Mouse (Mus musculus): Measurements from ENCODE around the gene Ddhd1. TPM values are rescaled to one million over a fixed set of nuclear protein-coding genes. Genes with fewer than 3 reads are reported as not detected.

Ddhd1 gene
- total and polyA plus RNA-seq, 3 experiments = 6.5 to 9.7 (median 8.8) TPM

- 13% methylated on average over 20 of the region's 20 CpGs for WGBS
- intact Hi-C loops (cut with DNase I) = loop anchor here (2.0 to 10.0 kb wide), 2 partner anchors 125 to 209 kb away; no protein-coding TSS in a partner anchor
- H3K27ac ChIP-seq = peak overlapping the region; percentile 52
- H3K79me2 ChIP-seq (replicated peaks; ENCODE audit: control insufficient read depth, insufficient read depth, low read length) = no peaks in the 10 kb centered on the region
- H3K4me1 ChIP-seq (ENCODE audit: control insufficient read depth, insufficient read depth, low read length) = peaks cover 6% of the 10 kb centered on the region; the same call in 1 of the 2 replicates
- H3K27me3 ChIP-seq (ENCODE audit: control insufficient read depth, insufficient read depth, low read length) = no peaks in the 10 kb centered on the region
- H3K36me3 ChIP-seq (ENCODE audit: control insufficient read depth, insufficient read depth, low read length) = no peaks in the 10 kb centered on the region
- H3K4me3 ChIP-seq = peak overlapping the region; percentile 16
- H3K9ac ChIP-seq (ENCODE audit: low read depth, low read length) = peak overlapping the region; percentile 28
- peak; percentile 68 for DNase-seq
- TF ChIP-seq POLR2A (IDR thresholded peaks at IDR 0.05; ENCODE audit: insufficient read depth, low read depth, low read length) = 0 out of 2 replicates have a peak, but pooled peaks have one; percentile 14
- no peak for TF ChIP-seq CTCF (IDR thresholded peaks at IDR 0.05)
These were observed 92.5 kb downstream of the Ddhd1 start for GRCm38 (mm10) chr14:45565216-45566065.

- peak; percentile 64 to 67 for DNase-seq
- Histone ChIP-seq H3K79me2 (replicated peaks; ENCODE audit: control insufficient read depth, insufficient read depth, low read length) (no peaks in the 10 kb centered on the region), H3K4me3 (no peak overlapping the region), H3K4me1 (ENCODE audit: control insufficient read depth, insufficient read depth, low read length) (peaks cover 6% of the 10 kb centered on the region; the same call in 1 of the 2 replicates), H3K36me3 (ENCODE audit: control insufficient read depth, insufficient read depth, low read length) (no peaks in the 10 kb centered on the region), H3K27ac (no peak overlapping the region), H3K27me3 (ENCODE audit: control insufficient read depth, insufficient read depth, low read length) (no peaks in the 10 kb centered on the region), H3K9ac (ENCODE audit: low read depth, low read length) (no peak overlapping the region)
- intact Hi-C loops (cut with DNase I) = loop anchor here (5.0 to 10.0 kb wide), 2 partner anchors 39 to 211 kb away; no protein-coding TSS in a partner anchor
- no peak for TF ChIP-seq POLR2A (IDR thresholded peaks at IDR 0.05; ENCODE audit: insufficient read depth, low read depth, low read length)
- WGBS = 82% methylated on average over 1 of the region's 1 CpGs
These were observed 94.4 kb downstream of the Ddhd1 start for GRCm38 (mm10) chr14:45563577-45563976.

- no peak for TF ChIP-seq CTCF (IDR thresholded peaks at IDR 0.05)
- 0 out of 2 replicates have a peak, but pooled peaks have one; percentile 66 for TF ChIP-seq EP300 (IDR thresholded peaks at IDR 0.05; ENCODE audit: insufficient read depth, low read depth, low read length)
- Histone ChIP-seq H3K27me3 (ENCODE audit: control insufficient read depth, insufficient read depth, low read length) (no peaks in the 10 kb centered on the region), H3K27ac (no peak overlapping the region), H3K36me3 (ENCODE audit: control insufficient read depth, insufficient read depth, low read length) (no peaks in the 10 kb centered on the region), H3K4me1 (ENCODE audit: control insufficient read depth, insufficient read depth, low read length) (peaks cover 6% of the 10 kb centered on the region; the same call in 1 of the 2 replicates), H3K9ac (ENCODE audit: low read depth, low read length) (no peak overlapping the region), H3K79me2 (replicated peaks; ENCODE audit: control insufficient read depth, insufficient read depth, low read length) (no peaks in the 10 kb centered on the region), H3K4me3 (no peak overlapping the region)
- DNase-seq = peak; percentile 40 to 68
- intact Hi-C loops (cut with DNase I) = loop anchor here (5.0 to 10.0 kb wide), 2 partner anchors 41 to 213 kb away; no protein-coding TSS in a partner anchor
- 31% methylated on average over 6 of the region's 6 CpGs for WGBS
These were observed 96.3 kb downstream of the Ddhd1 start for GRCm38 (mm10) chr14:45561681-45562080.

- 84% methylated on average over 1 of the region's 1 CpGs for WGBS
These were observed 98.9 kb downstream of the Ddhd1 start for GRCm38 (mm10) chr14:45559018-45559417.

GRCm38 (mm10) chr14:45554336-45554735 lies 103.6 kb downstream of the Ddhd1 start:
- Histone ChIP-seq H3K4me3 (no peak overlapping the region), H3K27me3 (ENCODE audit: control insufficient read depth, insufficient read depth, low read length) (no peaks in the 10 kb centered on the region), H3K9ac (ENCODE audit: low read depth, low read length) (no peak overlapping the region), H3K4me1 (ENCODE audit: control insufficient read depth, insufficient read depth, low read length) (peaks cover 7% of the 10 kb centered on the region), H3K36me3 (ENCODE audit: control insufficient read depth, insufficient read depth, low read length) (no peaks in the 10 kb centered on the region), H3K79me2 (replicated peaks; ENCODE audit: control insufficient read depth, insufficient read depth, low read length) (no peaks in the 10 kb centered on the region), H3K27ac (peak overlapping the region; percentile 72)
- TF ChIP-seq EP300 (IDR thresholded peaks at IDR 0.05; ENCODE audit: insufficient read depth, low read depth, low read length) (no peak), POLR2A (IDR thresholded peaks at IDR 0.05; ENCODE audit: insufficient read depth, low read depth, low read length) (no peak), CTCF (IDR thresholded peaks at IDR 0.05) (no peak)
- intact Hi-C loops (cut with DNase I) = loop anchor here (5.0 kb wide), 1 partner anchor 103 kb away; the partner anchor contains the start of gene Ddhd1
- WGBS = 82% methylated on average over 6 of the region's 6 CpGs
- no peak for DNase-seq

More at GRCm38 (mm10) chr14:45559018-45559417, 98.9 kb downstream of the Ddhd1 start:
- Histone ChIP-seq H3K9ac (ENCODE audit: low read depth, low read length) (no peak overlapping the region), H3K36me3 (ENCODE audit: control insufficient read depth, insufficient read depth, low read length) (no peaks in the 10 kb centered on the region), H3K4me3 (no peak overlapping the region), H3K4me1 (ENCODE audit: control insufficient read depth, insufficient read depth, low read length) (peaks cover 4% of the 10 kb centered on the region), H3K27me3 (ENCODE audit: control insufficient read depth, insufficient read depth, low read length) (no peaks in the 10 kb centered on the region), H3K79me2 (replicated peaks; ENCODE audit: control insufficient read depth, insufficient read depth, low read length) (no peaks in the 10 kb centered on the region), H3K27ac (no peak overlapping the region)
- intact Hi-C loops (cut with DNase I) = no loop called here
- TF ChIP-seq EP300 (IDR thresholded peaks at IDR 0.05; ENCODE audit: insufficient read depth, low read depth, low read length) (no peak), POLR2A (IDR thresholded peaks at IDR 0.05; ENCODE audit: insufficient read depth, low read depth, low read length) (no peak), CTCF (IDR thresholded peaks at IDR 0.05) (no peak)
- no peak for DNase-seq

- Histone ChIP-seq H3K4me1 (ENCODE audit: control insufficient read depth, insufficient read depth, low read length) (peaks cover 7% of the 10 kb centered on the region), H3K4me3 (no peak overlapping the region), H3K79me2 (replicated peaks; ENCODE audit: control insufficient read depth, insufficient read depth, low read length) (no peaks in the 10 kb centered on the region), H3K36me3 (ENCODE audit: control insufficient read depth, insufficient read depth, low read length) (no peaks in the 10 kb centered on the region), H3K9ac (ENCODE audit: low read depth, low read length) (no peak overlapping the region), H3K27me3 (ENCODE audit: control insufficient read depth, insufficient read depth, low read length) (no peaks in the 10 kb centered on the region), H3K27ac (peak overlapping the region; percentile 72)
- intact Hi-C loops (cut with DNase I) = loop anchor here (5.0 kb wide), 1 partner anchor 103 kb away; the partner anchor contains the start of gene Ddhd1
- peak; percentile 66 to 79 for DNase-seq
- peak; percentile 84 for TF ChIP-seq EP300 (IDR thresholded peaks at IDR 0.05; ENCODE audit: insufficient read depth, low read depth, low read length)
- TF ChIP-seq CTCF (IDR thresholded peaks at IDR 0.05) = no peak
- no peak for TF ChIP-seq POLR2A (IDR thresholded peaks at IDR 0.05; ENCODE audit: insufficient read depth, low read depth, low read length)
- 17% methylated on average over 2 of the region's 2 CpGs for WGBS
These were observed 104.1 kb downstream of the Ddhd1 start for GRCm38 (mm10) chr14:45553854-45554253.
